Mouse (Mus musculus) cerebellum, adult 8-10 months (tissue): Measurements from ENCODE around the gene Bicc1.

Source experiments
- DNase-seq: peaks from one replicate; pipeline ENCODE4 v3.0.0; 2022

Bicc1 gene

GRCm38 (mm10) chr10:70937450-70937849 lies 222.1 kb downstream of the Bicc1 start:
- DNase-seq = no peak

- no peak for DNase-seq
These were observed 223.5 kb downstream of the Bicc1 start for GRCm38 (mm10) chr10:70936008-70936407.

- no peak for DNase-seq
These were observed 233.4 kb downstream of the Bicc1 start for GRCm38 (mm10) chr10:70926126-70926525.

- no peak for DNase-seq
These were observed 235.2 kb downstream of the Bicc1 start for GRCm38 (mm10) chr10:70924348-70924747.

GRCm38 (mm10) chr10:70923936-70924335 lies 235.6 kb downstream of the Bicc1 start:
- no peak for DNase-seq

- no peak for DNase-seq
These were observed 238.0 kb downstream of the Bicc1 start for GRCm38 (mm10) chr10:70921481-70921880.

GRCm38 (mm10) chr10:70919851-70920250 lies 239.6 kb downstream of the Bicc1 start:
- no peak for DNase-seq

GRCm38 (mm10) chr10:70919031-70919663 lies 240.4 kb downstream of the Bicc1 start:
- DNase-seq = no peak

- no peak for DNase-seq
These were observed 242.8 kb downstream of the Bicc1 start for GRCm38 (mm10) chr10:70916697-70917096.

- DNase-seq = no peak
These were observed 244.4 kb downstream of the Bicc1 start for GRCm38 (mm10) chr10:70915096-70915495.

GRCm38 (mm10) chr10:70903936-70904335 lies 255.6 kb downstream of the Bicc1 start:
- no peak for DNase-seq

- DNase-seq = no peak
These were observed 256.6 kb downstream of the Bicc1 start for GRCm38 (mm10) chr10:70902751-70903485.

GRCm38 (mm10) chr10:70901193-70901875 lies 258.2 kb downstream of the Bicc1 start:
- DNase-seq = no peak

- DNase-seq = no peak
These were observed 263.6 kb downstream of the Bicc1 start for GRCm38 (mm10) chr10:70895891-70896290.

- no peak for DNase-seq
These were observed 281.5 kb downstream of the Bicc1 start for GRCm38 (mm10) chr10:70878046-70878445.

GRCm38 (mm10) chr10:70877631-70878030 lies 281.9 kb downstream of the Bicc1 start:
- no peak for DNase-seq

GRCm38 (mm10) chr10:70876522-70876921 lies 283.0 kb downstream of the Bicc1 start:
- no peak for DNase-seq

- DNase-seq = no peak
These were observed 283.4 kb downstream of the Bicc1 start for GRCm38 (mm10) chr10:70876119-70876518.

- DNase-seq = no peak
These were observed 284.4 kb downstream of the Bicc1 start for GRCm38 (mm10) chr10:70874994-70875538.
